Mouse (Mus musculus): ENCODE data around the gene Polk. TPM values are rescaled to one million over a fixed set of nuclear protein-coding genes. Genes with fewer than 3 reads are reported as not detected.

Gene Polk
- polyA plus RNA-seq, 1 experiment from 2014 or later = 12.0 TPM

DNA sequence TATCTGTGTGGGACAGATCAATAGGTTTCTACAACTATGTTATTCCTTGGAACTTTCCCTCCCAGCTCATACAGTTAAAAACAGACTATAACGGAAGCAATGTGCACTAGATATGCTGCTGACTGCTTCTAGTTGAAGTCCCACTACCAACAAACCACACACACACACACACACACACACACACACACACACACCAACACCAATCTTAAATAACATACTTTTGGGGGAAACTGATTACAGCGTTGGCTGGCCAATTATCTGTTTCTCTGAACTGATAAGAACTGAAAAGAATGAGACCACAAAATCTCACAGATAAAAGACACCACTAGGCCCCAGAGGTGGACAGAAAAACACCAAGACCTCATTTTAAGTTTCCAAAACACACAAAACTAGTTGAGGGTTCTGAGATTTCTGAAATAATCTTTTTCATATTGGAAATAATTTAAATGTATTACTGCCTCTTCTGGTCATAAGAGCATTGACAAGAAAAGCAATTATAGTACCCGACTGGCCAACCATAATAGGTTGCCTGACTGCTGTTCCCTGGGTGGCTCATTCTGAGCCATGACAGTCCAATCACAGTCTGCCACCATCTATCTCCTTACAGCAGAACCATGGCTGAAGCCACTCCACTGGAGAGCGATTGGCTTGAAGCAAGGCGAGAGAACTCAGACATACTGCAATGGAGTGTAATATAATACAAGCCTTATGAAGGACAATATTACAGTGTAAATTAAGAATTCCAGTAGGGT, 5.4 kb downstream of the Polk start:
- no peaks in the 10 kb centered on the region for H3K36me3 ChIP-seq (ENCODE audit: control insufficient read depth, insufficient read depth, low read length)
- no peak overlapping the region for H3K4me3 ChIP-seq (replicated peaks; ENCODE audit: low read length)
- 76% methylated on average over 5 of the region's 5 CpGs for WGBS
- H3K27ac ChIP-seq (ENCODE audit: low read length) = no peak overlapping the region
- no peaks in the 10 kb centered on the region for H3K27me3 ChIP-seq (ENCODE audit: control insufficient read depth, insufficient read depth, low read length)
- no peaks in the 10 kb centered on the region for H3K9me3 ChIP-seq (replicated peaks; ENCODE audit: control insufficient read depth, low read length)
- H3K4me1 ChIP-seq (ENCODE audit: control insufficient read depth, insufficient read depth, low read length) = peaks cover 4% of the 10 kb centered on the region; the same call in 1 of the 2 replicates
- no peak overlapping the region for H3K9ac ChIP-seq (ENCODE audit: low read length)
- ATAC-seq (ENCODE audit: insufficient read depth, low FRiP score) = no peak
- H3K4me2 ChIP-seq (ENCODE audit: low read depth, low read length) = no peak overlapping the region

DNA sequence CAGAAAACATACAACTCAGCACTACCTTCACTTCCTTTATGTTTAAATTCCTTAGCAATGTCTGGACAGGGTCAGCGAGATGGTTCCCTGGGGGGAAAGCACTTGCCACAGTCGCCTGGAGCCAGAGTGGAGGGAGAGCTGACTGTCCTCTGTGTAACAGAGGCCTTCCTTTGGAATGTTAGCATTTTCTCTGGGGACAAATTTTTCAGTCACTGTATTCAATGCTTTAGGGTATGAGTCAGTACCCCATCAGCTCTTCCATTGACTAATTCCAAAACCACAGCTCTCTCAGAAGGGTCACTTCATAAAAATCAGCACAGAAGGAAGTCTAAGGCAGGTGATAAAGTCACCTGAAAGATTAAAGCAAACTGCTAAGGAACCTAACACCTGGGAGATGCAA, 8.6 kb downstream of the Polk start:
- ATAC-seq (ENCODE audit: insufficient read depth, low FRiP score) = no peak
- peaks cover 4% of the 10 kb centered on the region; the same call in 1 of the 2 replicates for H3K36me3 ChIP-seq (ENCODE audit: control insufficient read depth, insufficient read depth, low read length)
- peaks cover 4% of the 10 kb centered on the region; the same call in 1 of the 2 replicates for H3K4me1 ChIP-seq (ENCODE audit: control insufficient read depth, insufficient read depth, low read length)
- H3K4me3 ChIP-seq (replicated peaks; ENCODE audit: low read length) = no peak overlapping the region
- H3K27ac ChIP-seq (ENCODE audit: low read length) = no peak overlapping the region
- no peaks in the 10 kb centered on the region for H3K27me3 ChIP-seq (ENCODE audit: control insufficient read depth, insufficient read depth, low read length)
- H3K9ac ChIP-seq (ENCODE audit: low read length) = no peak overlapping the region
- no peak overlapping the region for H3K4me2 ChIP-seq (ENCODE audit: low read depth, low read length)
- 59% methylated on average over 2 of the region's 2 CpGs for WGBS
- H3K9me3 ChIP-seq (replicated peaks; ENCODE audit: control insufficient read depth, low read length) = 0 out of 2 replicates have a peak, but pooled peaks cover under 1% of the 10 kb centered on the region

GRCm38 (mm10) chr13:96532176-96532575, 10.2 kb downstream of the Polk start:
- H3K27me3 ChIP-seq (ENCODE audit: control insufficient read depth, insufficient read depth, low read length) = no peaks in the 10 kb centered on the region
- no peak for ATAC-seq (ENCODE audit: insufficient read depth, low FRiP score)
- no peak overlapping the region; the same call in 1 of the 2 replicates for H3K27ac ChIP-seq (ENCODE audit: low read length)

GRCm38 (mm10) chr13:96530064-96530463, 12.3 kb downstream of the Polk start:
- Histone ChIP-seq H3K4me2 (ENCODE audit: low read depth, low read length) (no peak overlapping the region), H3K9me3 (replicated peaks; ENCODE audit: control insufficient read depth, low read length) (peaks cover 3% of the 10 kb centered on the region; the same call in 1 of the 2 replicates), H3K4me3 (replicated peaks; ENCODE audit: low read length) (no peak overlapping the region), H3K27ac (ENCODE audit: low read length) (no peak overlapping the region), H3K9ac (ENCODE audit: low read length) (no peak overlapping the region), H3K4me1 (ENCODE audit: control insufficient read depth, insufficient read depth, low read length) (peaks cover 4% of the 10 kb centered on the region; the same call in 1 of the 2 replicates), H3K27me3 (ENCODE audit: control insufficient read depth, insufficient read depth, low read length) (no peaks in the 10 kb centered on the region), H3K36me3 (ENCODE audit: control insufficient read depth, insufficient read depth, low read length) (peaks cover 4% of the 10 kb centered on the region; the same call in 1 of the 2 replicates)
- WGBS = 88% methylated on average over 9 of the region's 9 CpGs
- ATAC-seq (ENCODE audit: insufficient read depth, low FRiP score) = no peak

More at GRCm38 (mm10) chr13:96532176-96532575, 10.2 kb downstream of the Polk start:
- H3K9me3 ChIP-seq (replicated peaks; ENCODE audit: control insufficient read depth, low read length) = peaks cover 3% of the 10 kb centered on the region; the same call in 1 of the 2 replicates
- H3K4me3 ChIP-seq (replicated peaks; ENCODE audit: low read length) = no peak overlapping the region
- WGBS = 88% methylated on average over 6 of the region's 6 CpGs
- H3K36me3 ChIP-seq (ENCODE audit: control insufficient read depth, insufficient read depth, low read length) = peaks cover 4% of the 10 kb centered on the region; the same call in 1 of the 2 replicates
- peaks cover 4% of the 10 kb centered on the region; the same call in 1 of the 2 replicates for H3K4me1 ChIP-seq (ENCODE audit: control insufficient read depth, insufficient read depth, low read length)
- H3K9ac ChIP-seq (ENCODE audit: low read length) = no peak overlapping the region
- no peak overlapping the region for H3K4me2 ChIP-seq (ENCODE audit: low read depth, low read length)

- Histone ChIP-seq H3K4me2 (ENCODE audit: low read depth, low read length) (no peak overlapping the region), H3K4me1 (ENCODE audit: control insufficient read depth, insufficient read depth, low read length) (peaks cover 4% of the 10 kb centered on the region; the same call in 1 of the 2 replicates), H3K27ac (ENCODE audit: low read length) (no peak overlapping the region), H3K4me3 (replicated peaks; ENCODE audit: low read length) (no peak overlapping the region), H3K9me3 (replicated peaks; ENCODE audit: control insufficient read depth, low read length) (peaks cover 3% of the 10 kb centered on the region; the same call in 1 of the 2 replicates), H3K36me3 (ENCODE audit: control insufficient read depth, insufficient read depth, low read length) (peaks cover 4% of the 10 kb centered on the region; the same call in 1 of the 2 replicates), H3K27me3 (ENCODE audit: control insufficient read depth, insufficient read depth, low read length) (no peaks in the 10 kb centered on the region), H3K9ac (ENCODE audit: low read length) (no peak overlapping the region)
- ATAC-seq (ENCODE audit: insufficient read depth, low FRiP score) = no peak
- WGBS = 88% methylated on average over 3 of the region's 3 CpGs
Observed at GRCm38 (mm10) chr13:96529542-96529941, 12.8 kb downstream of the Polk start.

DNA sequence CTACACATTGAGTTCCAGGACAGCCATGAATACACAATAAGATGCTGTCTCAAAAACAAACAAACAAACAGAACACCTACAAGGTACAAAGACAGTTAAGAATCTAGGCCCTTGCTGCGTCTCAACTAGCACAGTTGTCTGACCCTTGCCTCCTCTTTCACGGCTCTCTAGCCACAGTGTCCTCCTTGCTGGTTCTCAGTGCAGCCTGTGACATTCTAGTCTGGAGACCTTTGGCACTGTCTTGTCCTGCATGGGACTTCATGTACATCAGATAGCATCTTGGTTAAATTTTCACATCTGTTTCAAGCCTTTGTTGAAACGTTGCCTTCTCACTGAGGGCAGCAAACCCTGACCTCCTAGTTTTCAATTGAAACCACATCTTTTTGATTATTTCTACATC, 13.6 kb downstream of the Polk start:
- H3K4me3 ChIP-seq (replicated peaks; ENCODE audit: low read length) = no peak overlapping the region
- peaks cover 3% of the 10 kb centered on the region; the same call in 1 of the 2 replicates for H3K9me3 ChIP-seq (replicated peaks; ENCODE audit: control insufficient read depth, low read length)
- peaks cover 4% of the 10 kb centered on the region; the same call in 1 of the 2 replicates for H3K36me3 ChIP-seq (ENCODE audit: control insufficient read depth, insufficient read depth, low read length)
- no peak overlapping the region for H3K9ac ChIP-seq (ENCODE audit: low read length)
- H3K27me3 ChIP-seq (ENCODE audit: control insufficient read depth, insufficient read depth, low read length) = no peaks in the 10 kb centered on the region
- H3K4me1 ChIP-seq (ENCODE audit: control insufficient read depth, insufficient read depth, low read length) = peaks cover 4% of the 10 kb centered on the region; the same call in 1 of the 2 replicates
- 88% methylated on average over 3 of the region's 3 CpGs for WGBS
- H3K27ac ChIP-seq (ENCODE audit: low read length) = no peak overlapping the region
- no peak for ATAC-seq (ENCODE audit: insufficient read depth, low FRiP score)
- no peak overlapping the region for H3K4me2 ChIP-seq (ENCODE audit: low read depth, low read length)

GRCm38 (mm10) chr13:96527856-96528255, 14.5 kb downstream of the Polk start:
- Histone ChIP-seq H3K9ac (ENCODE audit: low read length) (no peak overlapping the region), H3K4me2 (ENCODE audit: low read depth, low read length) (no peak overlapping the region), H3K4me3 (replicated peaks; ENCODE audit: low read length) (no peak overlapping the region), H3K36me3 (ENCODE audit: control insufficient read depth, insufficient read depth, low read length) (peaks cover 4% of the 10 kb centered on the region; the same call in 1 of the 2 replicates), H3K27me3 (ENCODE audit: control insufficient read depth, insufficient read depth, low read length) (no peaks in the 10 kb centered on the region), H3K27ac (ENCODE audit: low read length) (no peak overlapping the region), H3K9me3 (replicated peaks; ENCODE audit: control insufficient read depth, low read length) (peaks cover 3% of the 10 kb centered on the region; the same call in 1 of the 2 replicates), H3K4me1 (ENCODE audit: control insufficient read depth, insufficient read depth, low read length) (peaks cover 4% of the 10 kb centered on the region; the same call in 1 of the 2 replicates)
- ATAC-seq (ENCODE audit: insufficient read depth, low FRiP score) = no peak
- 82% methylated on average over 11 of the region's 11 CpGs for WGBS

DNA sequence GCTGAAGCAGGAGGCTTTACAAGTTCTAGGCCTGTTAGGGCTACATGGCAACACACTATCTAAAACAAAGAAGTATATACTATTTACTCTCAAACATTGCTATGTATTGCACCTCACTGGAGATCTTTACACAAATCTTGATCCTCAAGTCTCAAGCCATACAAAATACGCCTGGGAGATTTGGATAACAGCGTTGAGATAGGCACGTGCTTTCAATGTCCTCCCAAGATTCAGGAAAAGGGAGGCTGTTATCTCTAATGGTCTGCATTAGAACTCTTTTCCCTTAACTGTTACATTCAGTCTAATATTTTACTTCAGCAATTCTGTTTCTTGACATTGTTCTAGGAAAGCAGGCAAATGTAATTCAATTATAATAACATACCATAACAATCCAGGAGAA, 15.4 kb downstream of the Polk start:
- Histone ChIP-seq H3K36me3 (ENCODE audit: control insufficient read depth, insufficient read depth, low read length) (peaks cover 4% of the 10 kb centered on the region; the same call in 1 of the 2 replicates), H3K4me1 (ENCODE audit: control insufficient read depth, insufficient read depth, low read length) (peaks cover 3% of the 10 kb centered on the region; the same call in 1 of the 2 replicates), H3K9ac (ENCODE audit: low read length) (no peak overlapping the region), H3K27ac (ENCODE audit: low read length) (no peak overlapping the region; the same call in 1 of the 2 replicates), H3K27me3 (ENCODE audit: control insufficient read depth, insufficient read depth, low read length) (no peaks in the 10 kb centered on the region), H3K4me3 (replicated peaks; ENCODE audit: low read length) (no peak overlapping the region), H3K4me2 (ENCODE audit: low read depth, low read length) (no peak overlapping the region), H3K9me3 (replicated peaks; ENCODE audit: control insufficient read depth, low read length) (peaks cover 3% of the 10 kb centered on the region; the same call in 1 of the 2 replicates)
- WGBS = 86% methylated on average over 3 of the region's 3 CpGs
- no peak for ATAC-seq (ENCODE audit: insufficient read depth, low FRiP score)

GRCm38 (mm10) chr13:96521294-96521693, 21.1 kb downstream of the Polk start:
- Histone ChIP-seq H3K4me2 (ENCODE audit: low read depth, low read length) (no peak overlapping the region), H3K27me3 (ENCODE audit: control insufficient read depth, insufficient read depth, low read length) (no peaks in the 10 kb centered on the region), H3K9me3 (replicated peaks; ENCODE audit: control insufficient read depth, low read length) (no peaks in the 10 kb centered on the region), H3K4me3 (replicated peaks; ENCODE audit: low read length) (no peak overlapping the region), H3K4me1 (ENCODE audit: control insufficient read depth, insufficient read depth, low read length) (no peaks in the 10 kb centered on the region), H3K9ac (ENCODE audit: low read length) (no peak overlapping the region), H3K27ac (ENCODE audit: low read length) (no peak overlapping the region), H3K36me3 (ENCODE audit: control insufficient read depth, insufficient read depth, low read length) (no peaks in the 10 kb centered on the region)
- WGBS = 84% methylated on average over 3 of the region's 3 CpGs
- ATAC-seq (ENCODE audit: insufficient read depth, low FRiP score) = no peak

Measured in stomach, embryonic 16.5 days (tissue).